Mouse (Mus musculus) midbrain, embryonic 16.5 days (tissue): ENCODE data around the gene Tsc22d2. TPM values are rescaled to one million over a fixed set of nuclear protein-coding genes. Genes with fewer than 3 reads are reported as not detected.

Experiments used
- ATAC-seq: fragments of 200-750 bp; cut with Nextera tagmentation; 2 replicates; pipeline ENCODE4 v1.8.0; 2017; ENCODE audit warnings: moderate TSS enrichment
- H3K27ac ChIP-seq: fragments of 300-500 bp; sonication (generic); 2 replicates; pipeline ENCODE4 v1.5.1; 2014; ENCODE audit warnings: mild to moderate bottlenecking, low read length, mixed read lengths
- H3K27me3 ChIP-seq: fragments of 300-500 bp; sonication (generic); 2 replicates; pipeline ENCODE4 v1.6.1; 2014; ENCODE audit warnings: low read depth, low read length, mixed read lengths; ENCODE audit not compliant: control insufficient read depth, insufficient read depth
- H3K36me3 ChIP-seq: fragments of 300-500 bp; sonication (generic); 2 replicates; pipeline ENCODE4 v1.6.1; 2014; ENCODE audit warnings: mild to moderate bottlenecking, low read length, moderate library complexity, mixed read lengths; ENCODE audit not compliant: control insufficient read depth, insufficient read depth
- H3K4me1 ChIP-seq: fragments of 300-500 bp; sonication (generic); 2 replicates; pipeline ENCODE4 v1.6.1; 2014; ENCODE audit warnings: mild to moderate bottlenecking, low read length, mixed read lengths; ENCODE audit not compliant: control insufficient read depth, insufficient read depth
- H3K4me2 ChIP-seq: fragments of 300-500 bp; sonication (generic); 2 replicates; pipeline ENCODE4 v1.6.1; 2014; ENCODE audit warnings: mild to moderate bottlenecking, low read length, mixed read lengths
- H3K4me3 ChIP-seq: fragments of 300-500 bp; sonication (generic); 2 replicates; pipeline ENCODE4 v1.5.1; 2014; ENCODE audit warnings: low read depth, mild to moderate bottlenecking, low read length, moderate library complexity, mixed read lengths
- H3K9ac ChIP-seq: fragments of 300-500 bp; sonication (generic); 2 replicates; pipeline ENCODE4 v1.6.1; 2014; ENCODE audit warnings: low read depth, low read length, mixed read lengths
- H3K9me3 ChIP-seq: fragments of 300-500 bp; sonication (generic); replicated peaks from 2 replicates; pipeline ENCODE4 v1.6.1; 2014; ENCODE audit warnings: mild to moderate bottlenecking, low read length, mixed read lengths; ENCODE audit not compliant: control insufficient read depth, poor library complexity, severe bottlenecking
- WGBS: fragments of 180-500 bp; shearing (Covaris S2); extraction: QIAGEN DNeasy Blood & Tissue Kit; methylation state at CpG from one replicate; pipeline ENCODE4 v1.1.7; 2014; 5-methylcytosine and 5-hydroxymethylcytosine counted together
- polyA plus RNA-seq: library from polyadenylated mRNA; unstranded; fragments of >200 nt; fragmentation: Nextera tagmentation; extraction: Ambion mirVana; gene quantifications from 2 replicates; pipeline ENCODE4 v1.2.1, GENCODE M21; 2015

The Tsc22d2 gene
- polyA plus RNA-seq, 1 experiment from 2014 or later, result 7.2 TPM

GRCm38 (mm10) chr3:58416726-58417437 lies 2.4 kb downstream of the Tsc22d2 start:
- H3K9me3 ChIP-seq, result no peaks in the 10 kb centered on the region
- under 1% methylated on average over 39 of the region's 39 CpGs for WGBS
- H3K4me3 ChIP-seq, result peak overlapping the region; percentile 100
- H3K4me2 ChIP-seq, result peak overlapping the region; percentile 89
- H3K27ac ChIP-seq, result peak overlapping the region; percentile 98
- peaks cover 23% of the 10 kb centered on the region for H3K4me1 ChIP-seq
- H3K36me3 ChIP-seq, result no peaks in the 10 kb centered on the region
- peak; percentile 49 for ATAC-seq
- peak overlapping the region; percentile 91 for H3K9ac ChIP-seq
- no peaks in the 10 kb centered on the region for H3K27me3 ChIP-seq

DNA sequence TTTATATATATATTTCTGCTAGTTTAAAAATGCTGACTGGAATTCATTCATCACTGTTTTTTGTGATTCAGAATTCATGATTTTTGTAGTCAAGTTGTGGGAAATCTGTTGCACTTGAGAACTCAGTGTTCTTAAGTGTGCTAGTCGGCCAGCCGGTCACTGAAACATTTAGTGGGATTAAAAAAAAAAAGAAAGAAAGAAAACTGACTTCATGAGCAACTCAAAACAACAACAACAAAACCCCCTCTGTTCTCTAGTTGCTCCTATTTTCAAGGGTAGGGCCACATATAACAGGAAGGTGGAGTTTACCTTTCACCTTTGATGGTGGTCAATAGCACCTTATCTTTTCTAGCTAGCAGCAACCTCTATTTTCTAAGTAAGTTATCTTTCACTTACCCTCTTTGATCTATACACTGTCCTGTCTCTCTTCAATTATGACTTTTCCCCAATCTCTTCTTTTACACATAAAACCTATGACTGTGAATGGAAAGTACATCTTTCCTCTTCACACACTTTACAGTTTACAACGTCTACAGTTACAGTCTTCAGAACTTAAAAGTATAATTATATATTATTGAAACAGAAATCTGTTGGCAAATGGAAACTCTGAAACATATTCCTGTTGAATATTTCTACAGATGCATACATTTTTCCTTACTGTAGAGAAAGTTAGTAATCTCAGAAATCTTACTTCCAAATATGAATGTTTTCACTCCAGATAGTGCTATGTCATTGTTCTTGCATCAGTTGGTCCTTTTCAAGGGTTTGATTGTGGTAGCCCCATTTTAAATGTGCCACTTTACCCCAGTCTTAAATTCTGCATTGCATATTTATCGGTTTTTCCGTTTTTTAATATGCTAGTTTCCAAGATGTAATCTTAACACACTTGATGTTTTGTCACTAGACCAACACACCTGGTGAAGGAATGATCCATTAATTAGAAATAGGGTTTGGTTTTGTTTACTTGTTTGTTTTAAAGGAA lies 4.5 kb downstream of the Tsc22d2 start:
- Histone ChIP-seq H3K9ac (no peak overlapping the region), H3K4me2 (peak overlapping the region; percentile 89), H3K4me3 (peak overlapping the region; percentile 32), H3K36me3 (no peaks in the 10 kb centered on the region), H3K4me1 (peaks cover 25% of the 10 kb centered on the region), H3K9me3 (no peaks in the 10 kb centered on the region), H3K27me3 (no peaks in the 10 kb centered on the region), H3K27ac (no peak overlapping the region)
- no peak for ATAC-seq
- WGBS, result 36% methylated on average over 5 of the region's 5 CpGs

DNA sequence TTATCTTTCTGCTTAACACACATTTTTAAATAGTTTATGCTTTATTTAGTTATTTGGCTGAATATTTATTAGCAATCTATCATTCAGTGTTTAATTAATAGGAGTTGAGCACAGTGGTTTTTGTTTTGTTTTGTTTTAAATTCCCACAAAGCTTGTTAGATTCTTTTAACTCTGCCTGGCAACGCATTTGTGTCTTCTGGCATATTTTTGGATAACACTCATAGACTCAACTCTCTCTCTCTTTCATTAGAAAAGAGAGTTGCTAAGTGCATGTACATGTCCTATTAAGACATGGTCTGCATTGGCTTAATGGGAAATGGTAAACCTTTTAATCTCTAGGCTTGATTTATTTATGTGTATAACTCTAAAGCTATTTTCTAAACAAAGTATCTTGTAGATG lies 14.3 kb downstream of the Tsc22d2 start:
- Histone ChIP-seq H3K27me3 (no peaks in the 10 kb centered on the region), H3K27ac (no peak overlapping the region), H3K9ac (no peak overlapping the region), H3K4me2 (no peak overlapping the region), H3K9me3 (no peaks in the 10 kb centered on the region), H3K4me1 (no peaks in the 10 kb centered on the region), H3K36me3 (no peaks in the 10 kb centered on the region), H3K4me3 (no peak overlapping the region)
- 89% methylated on average over 1 of the region's 1 CpGs for WGBS
- ATAC-seq, result no peak

DNA sequence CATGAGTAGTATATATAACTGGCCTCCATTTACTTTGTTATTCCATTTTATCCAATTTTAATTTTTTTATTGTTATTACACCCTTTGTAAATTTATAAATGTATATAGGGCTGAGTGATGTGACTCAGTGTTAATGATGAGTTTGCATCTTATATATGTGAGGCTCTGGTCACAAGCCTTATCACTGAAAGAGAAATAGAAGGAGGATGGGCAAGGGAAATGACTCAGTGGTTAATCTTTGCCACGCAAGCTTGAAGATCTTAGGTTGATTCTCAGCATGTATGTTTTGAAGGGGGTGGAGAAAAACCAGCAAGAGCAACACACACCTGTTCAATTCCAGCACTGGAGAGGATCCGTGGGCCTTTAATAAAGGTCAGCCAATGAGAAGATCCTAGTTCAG lies 19.9 kb downstream of the Tsc22d2 start:
- WGBS, result 94% methylated on average over 2 of the region's 2 CpGs
- no peaks in the 10 kb centered on the region for H3K27me3 ChIP-seq
- ATAC-seq, result no peak
- H3K9ac ChIP-seq, result no peak overlapping the region
- H3K36me3 ChIP-seq, result no peaks in the 10 kb centered on the region
- no peak overlapping the region for H3K27ac ChIP-seq
- no peaks in the 10 kb centered on the region for H3K4me1 ChIP-seq
- no peak overlapping the region for H3K4me3 ChIP-seq
- H3K9me3 ChIP-seq, result no peaks in the 10 kb centered on the region
- no peak overlapping the region for H3K4me2 ChIP-seq

GRCm38 (mm10) chr3:58448230-58448629 lies 33.7 kb downstream of the Tsc22d2 start:
- Histone ChIP-seq H3K27ac (no peak overlapping the region), H3K4me1 (no peaks in the 10 kb centered on the region), H3K9me3 (no peaks in the 10 kb centered on the region), H3K27me3 (no peaks in the 10 kb centered on the region), H3K4me2 (no peak overlapping the region), H3K4me3 (no peak overlapping the region), H3K36me3 (no peaks in the 10 kb centered on the region), H3K9ac (no peak overlapping the region)
- 93% methylated on average over 2 of the region's 2 CpGs for WGBS
- ATAC-seq, result no peak

GRCm38 (mm10) chr3:58449487-58449886 lies 35.0 kb downstream of the Tsc22d2 start:
- no peak overlapping the region for H3K4me2 ChIP-seq
- H3K36me3 ChIP-seq, result no peaks in the 10 kb centered on the region
- H3K27me3 ChIP-seq, result no peaks in the 10 kb centered on the region
- H3K4me3 ChIP-seq, result no peak overlapping the region
- no peak overlapping the region for H3K27ac ChIP-seq
- H3K4me1 ChIP-seq, result no peaks in the 10 kb centered on the region
- WGBS, result 93% methylated on average over 3 of the region's 3 CpGs
- H3K9ac ChIP-seq, result no peak overlapping the region
- ATAC-seq, result no peak
- no peaks in the 10 kb centered on the region for H3K9me3 ChIP-seq

DNA sequence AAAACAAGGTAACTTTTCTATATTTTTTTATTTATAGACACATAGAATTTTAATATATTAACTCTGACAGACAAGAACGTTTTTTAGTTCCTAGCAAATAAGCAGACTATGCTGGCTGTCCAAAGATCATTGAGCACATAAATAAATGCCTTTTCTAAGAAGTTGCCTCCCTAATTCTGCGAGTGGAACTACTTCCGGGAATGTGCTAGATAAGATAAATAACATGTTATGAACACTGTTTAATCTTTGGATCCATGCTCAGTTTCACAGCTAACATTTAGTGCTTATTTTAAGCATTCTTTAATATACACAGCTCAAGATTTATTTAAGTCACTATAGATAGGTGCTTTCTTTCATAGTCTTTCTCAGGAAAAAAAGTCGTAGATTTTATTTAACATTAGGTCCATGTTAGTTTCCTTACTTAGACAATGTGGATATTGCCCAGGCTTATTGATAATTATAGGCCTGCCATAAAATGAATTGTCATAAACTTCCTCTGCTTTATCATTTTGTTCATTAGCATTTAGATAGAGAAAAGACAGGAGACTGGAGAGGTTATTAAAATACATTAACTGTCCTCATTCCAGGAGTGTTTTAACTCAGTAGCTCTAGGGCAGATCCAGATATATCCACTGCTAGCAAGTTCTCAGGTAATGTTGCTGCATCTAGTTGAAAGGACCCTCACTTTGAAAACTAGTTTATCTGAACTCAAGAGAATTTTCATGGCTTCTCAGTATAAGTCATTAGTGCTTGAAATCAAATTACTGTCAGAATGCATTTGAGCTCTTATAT lies 40.1 kb downstream of the Tsc22d2 start:
- H3K4me2 ChIP-seq, result no peak overlapping the region
- WGBS, result 87% methylated on average over 4 of the region's 4 CpGs
- no peak for ATAC-seq
- H3K9ac ChIP-seq, result no peak overlapping the region
- H3K27me3 ChIP-seq, result no peaks in the 10 kb centered on the region
- H3K4me1 ChIP-seq, result no peaks in the 10 kb centered on the region
- H3K36me3 ChIP-seq, result no peaks in the 10 kb centered on the region
- H3K27ac ChIP-seq, result no peak overlapping the region
- no peak overlapping the region for H3K4me3 ChIP-seq
- H3K9me3 ChIP-seq, result no peaks in the 10 kb centered on the region

DNA sequence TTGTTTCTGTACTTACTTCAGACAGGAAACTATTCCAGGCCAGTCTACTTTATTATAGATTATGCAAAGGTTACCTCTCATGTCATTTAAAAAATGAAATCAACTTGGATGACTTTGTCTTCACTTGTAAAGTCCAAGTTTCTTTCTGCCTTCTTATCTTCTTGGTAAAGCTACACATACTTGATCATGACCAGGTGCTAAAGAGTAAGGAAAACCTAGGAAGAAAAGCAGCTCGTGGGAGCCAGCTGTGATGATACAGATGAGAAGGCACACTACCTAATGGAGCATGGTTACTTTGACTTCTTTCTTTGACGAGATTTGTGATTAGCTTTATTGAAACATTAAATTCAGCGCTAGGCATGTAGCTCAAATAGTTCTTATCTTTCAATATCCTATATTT lies 40.7 kb downstream of the Tsc22d2 start:
- Histone ChIP-seq H3K4me1 (no peaks in the 10 kb centered on the region), H3K9ac (no peak overlapping the region), H3K27me3 (no peaks in the 10 kb centered on the region), H3K4me3 (no peak overlapping the region), H3K4me2 (no peak overlapping the region), H3K27ac (no peak overlapping the region), H3K9me3 (no peaks in the 10 kb centered on the region), H3K36me3 (no peaks in the 10 kb centered on the region)
- ATAC-seq, result no peak
- WGBS, result 79% methylated on average over 3 of the region's 3 CpGs
